7 mouse cellular contexts compared by ENCODE assay signal in the genomic region with DNA sequence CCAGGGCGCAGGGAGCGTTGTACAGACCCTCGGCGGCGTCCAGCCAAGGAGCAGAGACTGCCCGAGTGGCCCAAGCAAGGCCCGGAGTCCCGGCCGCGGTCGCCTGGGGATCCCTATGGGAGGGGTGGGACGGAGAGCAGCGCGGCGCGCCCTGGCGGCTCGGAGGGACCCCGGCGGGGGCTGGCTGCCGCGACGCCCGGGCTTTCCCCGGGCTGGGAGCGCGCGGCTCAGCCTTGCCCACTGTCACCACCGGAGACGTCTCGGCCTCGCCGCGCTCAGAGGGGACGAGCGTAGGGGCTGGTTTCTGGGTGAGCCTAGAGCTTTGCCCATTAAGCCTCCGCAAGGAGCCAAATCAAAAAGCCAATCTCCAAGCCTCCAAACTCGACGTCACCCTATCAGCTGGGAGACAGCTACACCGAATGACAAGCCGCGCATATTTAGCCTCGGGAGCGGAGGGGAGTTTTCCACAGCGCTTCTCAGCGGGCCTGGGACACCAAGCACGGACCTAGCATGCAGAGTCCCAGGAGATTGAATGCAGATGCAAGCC. TPM values are rescaled to one million over a fixed set of nuclear protein-coding genes. Genes with fewer than 3 reads are reported as not detected.
DNase-seq lines count a peak whose midpoint lies in the region; ATAC-seq and TF ChIP-seq lines count a peak whose summit lies in the region.

TSS of gene Slc8a3 (minus strand) at position 306 of the 547 bp plus-strand sequence.

- no peaks in the 10 kb centered on the region for H3K27me3 ChIP-seq in hindbrain, postnatal 0 days (ENCODE audit: insufficient read depth, low read length)
- H3K27me3 ChIP-seq in limb, embryonic 15.5 days, result peaks cover 35% of the 10 kb centered on the region
- H3K27me3 ChIP-seq in neural tube, embryonic 13.5 days, result peaks cover 22% of the 10 kb centered on the region

- H3K4me1 ChIP-seq in hindbrain, postnatal 0 days (ENCODE audit: insufficient read depth, low read length), result peaks cover 5% of the 10 kb centered on the region; the same call in 1 of the 2 replicates
- peaks cover 18% of the 10 kb centered on the region for H3K4me1 ChIP-seq in limb, embryonic 15.5 days
- peaks cover 21% of the 10 kb centered on the region for H3K4me1 ChIP-seq in neural tube, embryonic 13.5 days (replicated peaks)

- H3K36me3 ChIP-seq in hindbrain, postnatal 0 days (ENCODE audit: insufficient read depth, low read length), result no peaks in the 10 kb centered on the region
- no peaks in the 10 kb centered on the region for H3K36me3 ChIP-seq in limb, embryonic 15.5 days
- H3K36me3 ChIP-seq in neural tube, embryonic 13.5 days, result no peaks in the 10 kb centered on the region

- under 1% methylated on average over 47 of the region's 47 CpGs for WGBS in hindbrain, postnatal 0 days
- WGBS in limb, embryonic 15.5 days, result under 1% methylated on average over 47 of the region's 47 CpGs
- under 1% methylated on average over 44 of the region's 47 CpGs for WGBS in neural tube, embryonic 13.5 days

- H3K9me3 ChIP-seq in hindbrain, postnatal 0 days (ENCODE audit: low read length), result no peaks in the 10 kb centered on the region
- no peaks in the 10 kb centered on the region for H3K9me3 ChIP-seq in limb, embryonic 15.5 days
- H3K9me3 ChIP-seq in neural tube, embryonic 13.5 days, result no peaks in the 10 kb centered on the region

- H3K4me3 ChIP-seq in hindbrain, postnatal 0 days (ENCODE audit: low read length), result peak within 1 kb of the TSS; percentile 74
- H3K4me3 ChIP-seq in limb, embryonic 15.5 days, result peak within 1 kb of the TSS; percentile 57
- H3K4me3 ChIP-seq in neural tube, embryonic 13.5 days, result peak within 1 kb of the TSS; percentile 62

- peak within 1 kb of the TSS; percentile 96 for H3K4me2 ChIP-seq in hindbrain, postnatal 0 days (ENCODE audit: low read depth, low read length)
- H3K4me2 ChIP-seq in limb, embryonic 15.5 days, result peak within 1 kb of the TSS; percentile 99
- H3K4me2 ChIP-seq in neural tube, embryonic 13.5 days, result peak within 1 kb of the TSS; percentile 86

- H3K9ac ChIP-seq in hindbrain, postnatal 0 days (replicated peaks; ENCODE audit: low read length), result peak within 1 kb of the TSS; percentile 94
- H3K9ac ChIP-seq in limb, embryonic 15.5 days, result peak within 1 kb of the TSS; percentile 65
- peak within 1 kb of the TSS; percentile 89 for H3K9ac ChIP-seq in neural tube, embryonic 13.5 days

- no peak for TF ChIP-seq CTCF in hindbrain, postnatal 0 days (IDR thresholded peaks at IDR 0.05; ENCODE audit: low read depth)

- H3K27ac ChIP-seq in hindbrain, postnatal 0 days, result peak within 1 kb of the TSS; percentile 93
- H3K27ac ChIP-seq in limb, embryonic 15.5 days, result peak within 1 kb of the TSS; percentile 43; the same call in 1 of the 2 replicates
- H3K27ac ChIP-seq in neural tube, embryonic 13.5 days (replicated peaks), result peak within 1 kb of the TSS; percentile 90

- peak; percentile 53 for DNase-seq in adrenal gland, postnatal 14 days
- peak; percentile 83 for DNase-seq in cerebellum, adult 9-10 months
- peak; percentile 46 to 79 for DNase-seq in frontal cortex, adult 2 months (ENCODE audit: extremely low spot score in 1 of 2, low spot score in 1 of 2)
- DNase-seq in hindbrain, postnatal 0 days (ENCODE audit: low spot score), result peak; percentile 85

- peak; percentile 84 for ATAC-seq in hindbrain, postnatal 0 days
- no peak; the same call in 1 of the 2 replicates for ATAC-seq in limb, embryonic 15.5 days (ENCODE audit: insufficient number of reproducible peaks, low FRiP score, low TSS enrichment, low read depth)
- peak; percentile 58 for ATAC-seq in neural tube, embryonic 13.5 days (ENCODE audit: low read depth)
- ATAC-seq in activated CD4-positive, CD25-positive, alpha-beta regulatory T cell, adult 4 months, result no peak

RNA-seq across cellular contexts. Expression of gene Slc8a3, which starts in this region (rescaled TPM):
- total RNA-seq in adrenal gland, postnatal 14 days (2021), result 0.67 and 1.7 TPM in 2 replicates
- 17.1 and 18.5 TPM in 2 replicates for polyA plus RNA-seq in frontal cortex, adult 2 months (2012; rRNA removed)
- total RNA-seq in hindbrain, postnatal 0 days (2014; rRNA removed), result 51.2 and 52.0 TPM in 2 replicates
- polyA plus RNA-seq in hindbrain, postnatal 0 days (2015; fragmentation: Nextera tagmentation; extraction: Ambion mirVana), result 9.9 and 11.0 TPM in 2 replicates
- polyA plus RNA-seq in limb, embryonic 15.5 days (2015; fragmentation: Nextera tagmentation; extraction: Ambion mirVana), result 2.9 and 3.5 TPM in 2 replicates
- polyA plus RNA-seq in neural tube, embryonic 13.5 days (2015; fragmentation: Nextera tagmentation; extraction: Ambion mirVana), result 5.2 and 6.7 TPM in 2 replicates
- polyA plus RNA-seq in activated CD4-positive, CD25-positive, alpha-beta regulatory T cell, adult 4 months (2017; shearing (Covaris generic)), result not detected

Comparison
In these comparisons a context has a peak if more than half of its experiments do, and no peak if none do; other contexts are left out.
1. RNA of gene Slc8a3 (total RNA-seq): 51.2 to 52.0 TPM in hindbrain, postnatal 0 days; 0.67 to 1.7 TPM in adrenal gland, postnatal 14 days; every median in the first group is over 10 times any median in the second.
2. ATAC-seq: peak in hindbrain, postnatal 0 days (single experiment) and neural tube, embryonic 13.5 days (single experiment); none in limb, embryonic 15.5 days (single experiment) and activated CD4-positive, CD25-positive, alpha-beta regulatory T cell, adult 4 months (single experiment).
3. H3K27ac ChIP-seq: peak in every context shown above with its lines; median percentile 93 in hindbrain, postnatal 0 days; 90 in neural tube, embryonic 13.5 days; 43 in limb, embryonic 15.5 days.
4. Peak in every context shown above with its lines, with median percentiles within 50 percentile points of each other: DNase-seq, H3K4me2 ChIP-seq, H3K4me3 ChIP-seq and H3K9ac ChIP-seq.